Mouse (Mus musculus) heart, embryonic 12.5 days (tissue): Measurements from ENCODE around the gene Trpt1. TPM values are rescaled to one million over a fixed set of nuclear protein-coding genes. Genes with fewer than 3 reads are reported as not detected.

Experiments used
- polyA plus RNA-seq: library from polyadenylated mRNA; unstranded; fragments of >200 nt; fragmentation: Nextera tagmentation; extraction: Ambion mirVana; gene quantifications from 2 replicates; pipeline ENCODE4 v1.2.1, GENCODE M21; 2016

The Trpt1 gene
- polyA plus RNA-seq, 1 experiment from 2014 or later = 13.3 TPM

Other genes starting within 250 kb of the Trpt1 start
- 14.8 and 19.3 TPM in 2 replicates for gene Rps6ka4, start 155.5 kb upstream of the Trpt1 start, polyA plus RNA-seq
- gene Ccdc88b, start 137.9 kb upstream of the Trpt1 start, polyA plus RNA-seq = 0.47 and 0.55 TPM in 2 replicates
- 85.9 and 92.9 TPM in 2 replicates for gene Trmt112, start 86.4 kb upstream of the Trpt1 start, polyA plus RNA-seq
- 202 and 218 TPM in 2 replicates for gene Prdx5, start 86.0 kb upstream of the Trpt1 start, polyA plus RNA-seq
- 27.4 and 30.2 TPM in 2 replicates for gene Esrra, start 74.3 kb upstream of the Trpt1 start, polyA plus RNA-seq
- gene Catsperz, start 70.8 kb upstream of the Trpt1 start, polyA plus RNA-seq = 2.2 and 2.3 TPM in 2 replicates
- 0.14 and 0.29 TPM in 2 replicates for gene Kcnk4, start 61.6 kb upstream of the Trpt1 start, polyA plus RNA-seq
- 53.4 and 54.5 TPM in 2 replicates for gene Bad, start 54.3 kb upstream of the Trpt1 start, polyA plus RNA-seq
- gene Gpr137, start 53.7 kb upstream of the Trpt1 start, polyA plus RNA-seq = 21.0 and 23.7 TPM in 2 replicates
- gene Ppp1r14b, start 21.2 kb upstream of the Trpt1 start, polyA plus RNA-seq = 194 and 198 TPM in 2 replicates
- 26.6 and 28.9 TPM in 2 replicates for gene Plcb3, start 19.7 kb upstream of the Trpt1 start, polyA plus RNA-seq
- 73.3 and 81.9 TPM in 2 replicates for gene Fkbp2, start 15.6 kb upstream of the Trpt1 start, polyA plus RNA-seq
- 126 and 136 TPM in 2 replicates for gene Vegfb, start 8.5 kb upstream of the Trpt1 start, polyA plus RNA-seq
- 32.7 and 33.9 TPM in 2 replicates for gene Dnajc4, start 3.6 kb upstream of the Trpt1 start, polyA plus RNA-seq
- gene Nudt22, start within 50 bp of the Trpt1 start, polyA plus RNA-seq = 22.4 and 23.6 TPM in 2 replicates
- 9.3 and 11.7 TPM in 2 replicates for gene Fermt3, start 23.3 kb downstream of the Trpt1 start, polyA plus RNA-seq
- gene Stip1, start 43.8 kb downstream of the Trpt1 start, polyA plus RNA-seq = 228 and 236 TPM in 2 replicates
- gene Macrod1, start 60.7 kb downstream of the Trpt1 start, polyA plus RNA-seq = 29.0 and 30.0 TPM in 2 replicates
- gene Flrt1, start 109.6 kb downstream of the Trpt1 start, polyA plus RNA-seq = 0.81 and 0.87 TPM in 2 replicates
- gene Otub1, start 210.2 kb downstream of the Trpt1 start, polyA plus RNA-seq = 151 and 154 TPM in 2 replicates
- 2,134 and 2,138 TPM in 2 replicates for gene Cox8a, start 221.5 kb downstream of the Trpt1 start, polyA plus RNA-seq
- 64.1 and 66.3 TPM in 2 replicates for gene Naa40, start 245.1 kb downstream of the Trpt1 start, polyA plus RNA-seq